Mouse (Mus musculus) lung, adult 18-20 months (tissue): ENCODE results near the gene Pex13.
"Not testable (repeated sequence)": the region's sequence is repeated elsewhere in the genome, so short reads cannot be mapped to it uniquely, and the experiment has no call there.

ENCODE experiments used
- DNase-seq, 2 experiments: peaks; one replicate each; pipeline ENCODE4 v3.0.0; 2022; ENCODE audit warnings: mixed read lengths in 2 of 2

The Pex13 gene

DNA sequence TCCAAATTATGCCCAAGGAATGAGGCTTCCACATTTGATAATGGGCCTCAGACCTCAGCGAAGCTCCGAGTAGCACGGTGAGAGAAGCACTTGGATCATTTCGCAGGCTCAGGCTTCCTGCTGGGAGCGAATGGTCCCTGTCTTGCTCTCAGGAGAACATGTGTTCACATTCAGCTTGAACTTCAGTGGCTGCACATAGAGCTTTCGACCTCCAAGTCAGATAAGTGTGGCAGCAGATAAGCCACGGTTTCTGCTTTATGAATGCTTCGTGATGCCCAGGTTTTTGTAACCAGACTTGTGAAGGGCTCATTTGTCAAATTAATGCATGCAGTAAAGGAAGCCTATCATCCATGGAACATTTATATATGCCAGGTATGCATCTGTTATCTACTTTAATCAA, 31.2 kb downstream of the Pex13 start:
- no peak for DNase-seq

DNA sequence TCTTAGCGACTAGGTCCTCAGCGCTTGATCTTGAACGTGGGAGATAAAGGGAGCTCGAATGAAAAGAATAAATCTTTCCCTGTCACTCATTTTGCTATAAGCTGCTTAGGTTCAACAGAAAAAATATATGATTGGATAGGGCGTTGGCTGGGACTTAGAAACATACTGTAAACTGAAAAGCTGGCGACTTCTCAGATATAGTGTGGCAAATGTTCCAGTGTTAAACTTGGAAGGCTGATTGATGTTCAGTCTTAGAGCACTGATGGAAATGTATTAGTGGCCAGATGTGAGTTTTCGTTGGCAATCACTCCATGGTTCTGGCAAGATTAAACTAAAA, 31.9 kb downstream of the Pex13 start:
- DNase-seq: no peak

DNA sequence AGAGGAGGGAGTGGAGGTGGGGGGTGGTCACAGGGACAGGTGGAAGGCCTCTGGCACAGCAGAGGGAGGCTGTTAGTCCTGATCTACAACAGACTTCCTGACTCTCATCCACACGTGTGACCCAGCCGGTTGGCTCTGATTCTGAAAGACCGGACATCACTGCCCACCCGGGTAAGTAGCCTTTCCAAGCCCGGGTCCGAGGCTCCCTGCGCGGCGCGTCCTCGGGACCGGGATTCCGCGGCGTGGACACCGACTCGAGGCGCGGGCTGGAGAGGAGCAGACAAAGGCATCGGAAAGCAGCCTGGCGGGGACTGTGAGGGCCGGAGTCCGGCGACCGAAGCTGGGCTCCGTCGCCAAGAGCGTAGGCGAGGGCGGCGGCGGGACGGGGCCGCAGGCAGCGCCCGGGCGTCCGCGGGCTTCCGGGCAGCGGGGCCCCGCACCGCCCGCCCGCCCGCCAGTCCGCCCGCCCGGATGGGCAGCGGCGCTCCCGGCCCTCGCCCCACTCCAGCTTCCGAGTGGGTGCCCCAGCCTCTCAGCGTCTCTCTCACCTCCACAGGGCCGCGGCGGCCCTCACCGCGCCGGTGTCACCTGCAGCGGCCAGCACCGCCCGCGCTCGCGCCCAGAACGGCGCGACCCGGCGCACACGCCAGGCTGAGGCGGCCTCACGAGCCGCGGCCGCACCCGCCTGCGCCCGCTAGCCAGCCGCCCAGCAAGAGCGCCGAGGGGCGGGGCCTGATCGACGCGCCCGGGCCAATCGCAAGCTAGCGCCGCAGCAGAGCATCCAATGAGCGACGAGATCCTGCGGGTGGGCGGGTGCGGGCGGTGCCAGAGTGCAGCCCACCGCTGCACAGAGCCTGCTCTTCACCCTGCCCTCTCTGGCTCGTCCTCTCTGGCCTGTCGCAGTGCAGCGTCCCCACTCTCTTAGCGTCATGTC, 32.5 kb downstream of the Pex13 start, which contains the start of gene 0610010F05Rik:
Gene 0610010F05Rik, minus strand, starts transcription at position 695 of the 934 bp plus-strand sequence.
- peak; percentile 83 to 85 for DNase-seq

DNA sequence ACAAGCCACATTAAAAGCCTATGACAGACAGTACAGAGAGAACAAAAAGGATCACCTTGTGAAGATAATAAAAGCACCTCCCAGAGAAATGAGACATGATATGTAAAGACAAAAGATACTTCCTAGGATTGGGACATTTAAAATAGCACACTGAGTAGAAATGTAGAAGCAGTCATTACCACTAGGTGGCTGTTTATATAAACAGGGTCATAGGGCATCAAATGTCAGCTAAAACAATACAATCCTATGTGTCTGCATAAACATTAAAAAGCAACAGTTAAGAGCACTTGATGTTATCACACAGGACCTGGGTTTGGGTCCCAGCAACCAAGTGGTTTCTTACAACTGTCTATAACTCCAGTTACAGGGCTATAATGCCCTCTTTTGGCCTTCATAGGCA, 35.1 kb downstream of the Pex13 start:
- no peak for DNase-seq

DNA sequence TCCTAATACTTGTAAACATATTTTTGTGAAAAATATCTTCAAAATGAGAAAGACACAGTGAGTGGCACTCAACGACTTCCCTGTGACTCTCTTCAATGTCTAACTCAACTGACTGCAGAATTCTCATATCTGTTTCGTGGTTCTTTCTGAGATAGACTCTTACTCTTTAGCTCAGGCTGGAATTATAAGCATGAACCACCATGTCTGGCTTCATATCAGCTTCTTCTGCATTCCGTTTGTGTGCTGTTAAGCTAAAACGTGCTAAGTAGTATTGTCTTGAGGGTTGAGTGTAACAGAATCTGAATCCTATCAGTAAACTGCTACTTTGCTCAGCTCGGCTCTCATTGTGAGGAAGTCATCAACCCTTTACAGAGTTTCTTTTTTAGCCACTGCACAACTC, 46.8 kb downstream of the Pex13 start:
- DNase-seq: no peak

GRCm38 (mm10) chr11:23614546-23614945, 51.2 kb downstream of the Pex13 start:
- DNase-seq: no peak

GRCm38 (mm10) chr11:23607291-23607690, 58.5 kb downstream of the Pex13 start:
- DNase-seq: not testable (repeated sequence)
